Mouse (Mus musculus) stomach, postnatal 0 days (tissue): ENCODE data around the gene Psmc6. TPM values are rescaled to one million over a fixed set of nuclear protein-coding genes. Genes with fewer than 3 reads are reported as not detected.

Source experiments
- ATAC-seq: fragments of 200-750 bp; cut with Nextera tagmentation; 2 replicates; pipeline ENCODE4 v1.8.0; 2017; ENCODE audit not compliant: low FRiP score, low TSS enrichment
- DNase-seq: peaks from one replicate; pipeline ENCODE4 v3.0.0-alpha.2; 2016; ENCODE audit warnings: low spot score
- H3K27ac ChIP-seq: fragments of 300-500 bp; sonication (generic); replicated peaks from 2 replicates; pipeline ENCODE4 v1.5.1; 2014; ENCODE audit warnings: mild to moderate bottlenecking, control low read depth
- H3K27me3 ChIP-seq: fragments of 300-500 bp; sonication (generic); 2 replicates; pipeline ENCODE4 v1.6.1; 2014; ENCODE audit warnings: low read length; ENCODE audit not compliant: control insufficient read depth, insufficient read depth
- H3K36me3 ChIP-seq: fragments of 300-500 bp; sonication (generic); 2 replicates; pipeline ENCODE4 v1.6.1; 2014; ENCODE audit warnings: low read length, mixed read lengths; ENCODE audit not compliant: control insufficient read depth, insufficient read depth
- H3K4me1 ChIP-seq: fragments of 300-500 bp; sonication (generic); replicated peaks from 2 replicates; pipeline ENCODE4 v1.6.1; 2014; ENCODE audit warnings: antibody characterized with exemption; ENCODE audit not compliant: control insufficient read depth, insufficient read depth
- H3K4me2 ChIP-seq: fragments of 300-500 bp; sonication (generic); replicated peaks from 2 replicates; pipeline ENCODE4 v1.6.1; 2014; ENCODE audit warnings: low read depth, mild to moderate bottlenecking, control low read depth, moderate library complexity
- H3K4me3 ChIP-seq: fragments of 300-500 bp; sonication (generic); 2 replicates; pipeline ENCODE4 v1.5.1; 2014; ENCODE audit warnings: low read depth, low read length, control low read depth
- H3K9ac ChIP-seq: fragments of 300-500 bp; sonication (generic); 2 replicates; pipeline ENCODE4 v1.6.1; 2014; ENCODE audit warnings: mild to moderate bottlenecking, low read length, control low read depth, mixed read lengths
- H3K9me3 ChIP-seq: fragments of 300-500 bp; sonication (generic); 2 replicates; pipeline ENCODE4 v1.6.1; 2016; ENCODE audit warnings: low read length; ENCODE audit not compliant: control insufficient read depth
- CTCF ChIP-seq: IDR thresholded peaks from 2 replicates; pipeline ENCODE4 v1.5.1; 2016; ENCODE audit warnings: antibody characterized with exemption, low read depth, mild to moderate bottlenecking, moderate library complexity
- EP300 ChIP-seq: optimal IDR thresholded peaks from 2 replicates; pipeline ENCODE3; 2016; ENCODE audit warnings: antibody characterized with exemption
- WGBS: fragments of 180-500 bp; shearing (Covaris S2); extraction: QIAGEN DNeasy Blood & Tissue Kit; methylation state at CpG from one replicate; pipeline ENCODE4 v1.1.7; 2014; 5-methylcytosine and 5-hydroxymethylcytosine counted together
- polyA plus RNA-seq: library from polyadenylated mRNA; unstranded; fragments of >200 nt; fragmentation: Nextera tagmentation; extraction: Ambion mirVana; gene quantifications from 2 replicates; pipeline ENCODE4 v1.2.1, GENCODE M21; 2015

The Psmc6 gene
- polyA plus RNA-seq, 1 experiment from 2014 or later, result 94.4 TPM

DNA sequence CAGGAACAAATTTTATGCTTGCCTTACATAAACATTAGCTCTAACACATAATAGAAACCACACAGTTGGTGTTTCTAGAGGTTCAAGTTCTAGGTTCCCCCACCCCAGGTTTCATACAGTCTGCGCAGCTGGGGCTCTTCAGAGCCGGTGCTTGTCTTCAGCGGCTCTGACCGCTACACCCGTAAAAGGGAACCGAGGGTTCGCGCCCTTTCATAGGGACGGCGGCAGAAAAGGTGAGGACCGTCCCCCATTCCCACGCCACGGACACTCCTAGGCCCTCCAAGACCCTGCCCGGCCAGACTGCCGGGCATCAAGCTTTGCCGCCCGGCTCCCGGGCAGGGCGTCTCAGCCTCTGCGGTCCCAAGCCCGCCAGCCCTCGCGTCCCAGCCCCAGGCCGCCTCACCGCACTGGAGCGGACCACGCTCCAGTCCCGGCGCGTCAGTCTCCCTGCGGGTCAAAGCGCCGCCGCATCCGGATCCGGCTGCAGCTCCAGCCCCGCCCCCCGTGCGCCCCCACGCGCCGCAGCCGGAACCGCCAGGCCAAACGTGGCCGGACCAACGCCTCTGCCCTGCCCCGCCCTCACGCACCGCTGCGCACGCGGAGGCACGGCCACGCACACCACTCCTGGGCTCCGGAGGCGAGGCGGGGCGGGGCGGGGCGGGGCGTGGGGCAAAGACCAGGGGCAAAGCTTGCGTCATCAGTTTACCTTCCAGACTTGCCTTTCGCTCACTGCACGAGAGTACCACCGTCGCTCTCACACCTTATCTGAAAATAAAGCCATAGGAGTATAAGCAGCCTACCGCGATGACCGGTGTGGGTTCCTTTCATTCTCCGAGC is 59.0 kb downstream of the Psmc6 start:
- Histone ChIP-seq H3K27me3 (no peaks in the 10 kb centered on the region), H3K36me3 (no peaks in the 10 kb centered on the region), H3K9me3 (no peaks in the 10 kb centered on the region), H3K4me1 (no peaks in the 10 kb centered on the region), H3K27ac (peak overlapping the region; percentile 92), H3K4me3 (peak overlapping the region; percentile 82), H3K4me2 (peak overlapping the region; percentile 86), H3K9ac (peak overlapping the region; percentile 90)
- ATAC-seq (peak; percentile 99), DNase-seq (peak; percentile 97)
- TF ChIP-seq CTCF, result peak; percentile 46
- no peak for TF ChIP-seq EP300
- under 1% methylated on average over 64 of the region's 71 CpGs for WGBS

DNA sequence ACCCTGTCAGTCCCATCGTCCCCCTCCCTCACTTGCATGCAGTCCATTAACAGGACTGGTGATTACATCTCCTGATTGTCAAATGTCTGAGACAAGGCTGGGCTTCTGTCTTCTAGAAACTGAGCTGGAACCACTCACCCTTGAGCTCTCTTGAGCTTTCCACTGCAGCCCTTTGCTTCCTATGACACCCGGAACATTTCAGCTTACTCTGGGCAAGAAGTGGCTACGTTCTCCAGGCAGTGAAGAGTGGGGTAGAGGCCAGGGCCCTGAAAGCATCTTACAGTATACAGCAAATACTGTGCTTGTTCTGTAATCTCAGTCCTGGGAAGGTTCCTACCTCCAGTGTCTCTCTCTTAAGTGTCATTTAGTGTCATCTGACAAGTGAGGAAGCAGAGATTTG is 59.6 kb downstream of the Psmc6 start:
- 14% methylated on average over 3 of the region's 3 CpGs for WGBS

More for the DNA sequence above, 59.6 kb downstream of the Psmc6 start:
- H3K27me3 ChIP-seq, result no peaks in the 10 kb centered on the region
- peak overlapping the region; percentile 90 for H3K9ac ChIP-seq
- peak overlapping the region; percentile 92 for H3K27ac ChIP-seq
- peak; percentile 33; the same call in 1 of the 2 replicates for ATAC-seq
- no peaks in the 10 kb centered on the region for H3K4me1 ChIP-seq
- peak overlapping the region; percentile 82 for H3K4me3 ChIP-seq
- H3K4me2 ChIP-seq, result peak overlapping the region; percentile 86
- DNase-seq, result no peak
- TF ChIP-seq CTCF (no peak), EP300 (no peak)
- H3K9me3 ChIP-seq, result no peaks in the 10 kb centered on the region
- H3K36me3 ChIP-seq, result no peaks in the 10 kb centered on the region

Other genes with a start within 250 kb of the Psmc6 start
- gene Gpr137c, start 110.1 kb upstream of the Psmc6 start, polyA plus RNA-seq, result 0.48 and 1.1 TPM in 2 replicates
- 3.7 and 4.8 TPM in 2 replicates for gene Txndc16, start 109.5 kb upstream of the Psmc6 start, polyA plus RNA-seq
- gene Ero1l, start 11.0 kb upstream of the Psmc6 start, polyA plus RNA-seq, result 46.5 and 55.6 TPM in 2 replicates
- 48.8 and 50.6 TPM in 2 replicates for gene Styx, start 21.3 kb downstream of the Psmc6 start, polyA plus RNA-seq
- gene Gnpnat1, start 75.1 kb downstream of the Psmc6 start, polyA plus RNA-seq, result 44.3 and 45.3 TPM in 2 replicates
- gene Fermt2, start 200.3 kb downstream of the Psmc6 start, polyA plus RNA-seq, result 176 and 189 TPM in 2 replicates